Mouse (Mus musculus): ENCODE results near the gene Ptprb. TPM values are rescaled to one million over a fixed set of nuclear protein-coding genes. Genes with fewer than 3 reads are reported as not detected.
A peak's percentile ranks its signal among the peaks of the same experiment; 100 is the strongest.

Ptprb gene
- polyA plus RNA-seq, 1 experiment from 2014 or later, result 3.1 TPM

DNA sequence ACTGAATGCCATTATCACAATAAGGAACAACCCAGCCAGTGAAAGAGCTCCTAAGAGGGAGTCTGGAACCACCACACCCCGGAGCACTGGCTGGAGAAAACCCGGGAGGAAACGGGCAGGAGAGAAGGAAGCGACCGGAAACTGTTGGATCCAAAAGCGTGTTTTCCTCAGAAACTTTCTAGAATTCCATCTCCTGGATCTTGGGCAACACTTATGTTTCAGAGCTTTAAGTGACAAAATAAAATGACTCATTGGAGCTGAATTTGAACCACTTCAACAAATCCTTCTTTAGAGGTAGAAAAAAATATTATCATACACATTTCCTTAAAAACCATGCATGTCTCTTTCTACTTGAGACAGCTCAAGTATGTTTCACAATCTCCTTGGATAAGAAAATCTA lies 145.7 kb downstream of the Ptprb start:
- no peak for ATAC-seq
- no peaks in the 10 kb centered on the region for H3K36me3 ChIP-seq (ENCODE audit: control insufficient read depth, insufficient read depth)
- H3K4me3 ChIP-seq (replicated peaks; ENCODE audit: low read length), result no peak overlapping the region
- no peak overlapping the region for H3K4me2 ChIP-seq (ENCODE audit: low read length)
- H3K27ac ChIP-seq (ENCODE audit: low read length), result no peak overlapping the region
- H3K4me1 ChIP-seq (replicated peaks; ENCODE audit: control insufficient read depth, insufficient read depth, low read length), result 0 out of 2 replicates have a peak, but pooled peaks cover 2% of the 10 kb centered on the region
- H3K27me3 ChIP-seq (replicated peaks; ENCODE audit: control insufficient read depth, insufficient read depth, low read length), result no peaks in the 10 kb centered on the region
- WGBS, result 62% methylated on average over 6 of the region's 6 CpGs
- H3K9ac ChIP-seq (replicated peaks; ENCODE audit: low read depth, low read length), result no peak overlapping the region
- no peaks in the 10 kb centered on the region for H3K9me3 ChIP-seq (ENCODE audit: control insufficient read depth, low read length)

DNA sequence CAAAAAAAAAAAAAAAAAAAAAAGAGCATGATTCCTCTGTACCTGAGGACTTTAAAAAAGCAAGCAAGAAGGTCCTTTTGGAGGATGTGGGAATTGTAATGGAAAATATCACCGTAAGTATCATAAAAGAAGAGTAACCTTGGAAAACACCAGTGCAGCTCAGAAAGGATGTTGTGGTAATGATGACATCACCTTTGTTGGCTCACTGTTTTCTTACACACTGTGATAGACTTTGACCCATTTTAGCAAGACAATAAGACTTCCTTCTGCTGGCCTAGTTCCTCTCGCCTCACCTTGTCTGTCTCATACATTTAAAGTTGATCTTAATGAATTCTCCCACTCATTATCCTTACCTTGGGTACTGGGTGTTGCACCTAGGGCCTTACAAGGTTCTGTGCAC lies 147.2 kb downstream of the Ptprb start:
- no peaks in the 10 kb centered on the region for H3K27me3 ChIP-seq (replicated peaks; ENCODE audit: control insufficient read depth, insufficient read depth, low read length)
- 0 out of 2 replicates have a peak, but pooled peaks cover 2% of the 10 kb centered on the region for H3K4me1 ChIP-seq (replicated peaks; ENCODE audit: control insufficient read depth, insufficient read depth, low read length)
- H3K4me3 ChIP-seq (replicated peaks; ENCODE audit: low read length), result no peak overlapping the region
- no peak overlapping the region for H3K27ac ChIP-seq (ENCODE audit: low read length)
- 93% methylated on average over 2 of the region's 2 CpGs for WGBS
- no peaks in the 10 kb centered on the region for H3K36me3 ChIP-seq (ENCODE audit: control insufficient read depth, insufficient read depth)
- no peak overlapping the region for H3K4me2 ChIP-seq (ENCODE audit: low read length)
- ATAC-seq, result no peak
- H3K9ac ChIP-seq (replicated peaks; ENCODE audit: low read depth, low read length), result no peak overlapping the region
- no peaks in the 10 kb centered on the region for H3K9me3 ChIP-seq (ENCODE audit: control insufficient read depth, low read length)

DNA sequence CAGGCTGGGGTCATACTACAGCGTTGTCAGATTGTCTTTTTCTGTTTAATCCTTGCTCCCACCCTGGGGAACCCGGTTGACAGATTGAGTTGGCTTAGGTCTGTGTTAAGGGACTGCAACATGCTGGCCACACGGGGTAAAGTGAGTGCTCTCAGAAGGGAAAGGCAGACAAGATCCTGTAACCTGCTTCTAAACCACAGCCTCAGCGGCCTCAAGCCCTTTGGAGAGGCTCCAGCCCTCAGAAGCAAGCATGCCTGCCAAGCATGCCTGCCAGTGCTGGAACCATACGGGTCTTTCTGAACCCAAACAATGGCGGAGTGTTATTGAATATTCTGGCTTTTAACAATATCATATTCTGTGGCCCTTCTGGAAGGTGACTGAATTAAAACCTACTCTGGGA lies 149.6 kb downstream of the Ptprb start:
- Histone ChIP-seq H3K36me3 (ENCODE audit: control insufficient read depth, insufficient read depth) (no peaks in the 10 kb centered on the region), H3K4me1 (replicated peaks; ENCODE audit: control insufficient read depth, insufficient read depth, low read length) (0 out of 2 replicates have a peak, but pooled peaks cover 2% of the 10 kb centered on the region), H3K4me2 (ENCODE audit: low read length) (no peak overlapping the region), H3K27ac (ENCODE audit: low read length) (no peak overlapping the region), H3K9ac (replicated peaks; ENCODE audit: low read depth, low read length) (no peak overlapping the region), H3K9me3 (ENCODE audit: control insufficient read depth, low read length) (no peaks in the 10 kb centered on the region), H3K4me3 (replicated peaks; ENCODE audit: low read length) (no peak overlapping the region), H3K27me3 (replicated peaks; ENCODE audit: control insufficient read depth, insufficient read depth, low read length) (no peaks in the 10 kb centered on the region)
- 61% methylated on average over 6 of the region's 6 CpGs for WGBS
- ATAC-seq, result 0 out of 2 replicates have a peak, but pooled peaks have one; percentile 15

DNA sequence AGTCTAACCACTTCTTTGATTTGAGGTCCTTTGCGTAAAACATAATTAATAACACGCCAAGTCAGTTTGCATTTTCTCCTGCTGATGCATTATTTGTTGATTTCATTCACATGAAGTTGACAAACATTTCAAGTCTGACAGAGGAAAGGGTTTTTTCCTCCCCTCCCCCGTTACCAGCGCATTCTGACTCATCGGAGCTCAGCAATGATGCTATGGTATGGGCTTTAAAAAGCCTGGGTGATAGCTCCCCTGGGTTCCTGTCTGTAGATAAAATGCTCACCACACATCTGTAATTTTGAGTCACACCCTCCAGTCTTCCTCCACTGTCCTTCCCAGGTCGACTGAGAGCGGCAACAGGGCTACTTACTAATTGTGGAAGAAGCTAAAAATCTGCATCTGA lies 150.9 kb downstream of the Ptprb start:
- ATAC-seq, result no peak
- 83% methylated on average over 7 of the region's 7 CpGs for WGBS
- 0 out of 2 replicates have a peak, but pooled peaks cover 2% of the 10 kb centered on the region for H3K4me1 ChIP-seq (replicated peaks; ENCODE audit: control insufficient read depth, insufficient read depth, low read length)
- H3K9ac ChIP-seq (replicated peaks; ENCODE audit: low read depth, low read length), result no peak overlapping the region
- no peaks in the 10 kb centered on the region for H3K27me3 ChIP-seq (replicated peaks; ENCODE audit: control insufficient read depth, insufficient read depth, low read length)
- H3K4me3 ChIP-seq (replicated peaks; ENCODE audit: low read length), result no peak overlapping the region
- H3K4me2 ChIP-seq (ENCODE audit: low read length), result no peak overlapping the region
- no peaks in the 10 kb centered on the region for H3K36me3 ChIP-seq (ENCODE audit: control insufficient read depth, insufficient read depth)
- no peaks in the 10 kb centered on the region for H3K9me3 ChIP-seq (ENCODE audit: control insufficient read depth, low read length)
- no peak overlapping the region for H3K27ac ChIP-seq (ENCODE audit: low read length)

DNA sequence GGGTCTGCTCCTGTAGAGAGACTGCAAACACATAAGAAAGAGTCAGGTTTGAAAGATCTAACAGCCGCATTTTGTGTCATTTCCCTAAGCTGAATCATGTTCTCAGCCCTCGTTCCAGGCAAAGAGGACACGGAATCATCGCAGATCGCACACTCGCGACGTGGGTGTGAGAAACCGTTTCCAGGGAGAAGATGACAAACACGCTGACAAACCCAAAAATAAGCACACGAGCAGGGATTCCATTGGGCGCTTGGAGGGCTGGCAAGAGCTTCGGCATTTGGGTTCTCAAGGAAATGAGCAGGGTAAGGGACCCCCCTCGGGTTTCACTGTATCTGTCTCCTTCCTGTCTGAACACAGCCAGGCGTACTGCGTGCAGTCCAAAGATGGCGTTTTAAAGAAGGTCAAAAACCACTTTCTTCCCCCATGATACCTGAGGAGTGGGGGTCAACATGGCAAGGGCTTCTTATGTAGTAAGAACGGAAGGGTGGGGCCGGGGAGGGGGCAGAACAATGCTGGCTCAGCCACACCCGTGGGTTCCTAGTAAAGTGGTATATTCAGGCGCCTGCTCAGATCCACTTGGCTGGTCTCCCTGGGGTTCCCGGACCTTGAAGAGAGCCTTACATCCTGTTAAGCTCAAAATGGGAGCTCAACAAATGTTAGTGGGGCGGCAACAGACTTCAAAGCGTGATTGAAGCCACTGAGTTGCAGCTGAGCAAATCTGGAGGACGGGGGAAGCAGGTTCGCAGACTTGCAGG lies 152.9 kb downstream of the Ptprb start:
- 92% methylated on average over 26 of the region's 26 CpGs for WGBS
- H3K4me3 ChIP-seq (replicated peaks; ENCODE audit: low read length), result no peak overlapping the region
- H3K4me1 ChIP-seq (replicated peaks; ENCODE audit: control insufficient read depth, insufficient read depth, low read length), result 0 out of 2 replicates have a peak, but pooled peaks cover 2% of the 10 kb centered on the region
- H3K4me2 ChIP-seq (ENCODE audit: low read length), result no peak overlapping the region
- no peaks in the 10 kb centered on the region for H3K9me3 ChIP-seq (ENCODE audit: control insufficient read depth, low read length)
- H3K27me3 ChIP-seq (replicated peaks; ENCODE audit: control insufficient read depth, insufficient read depth, low read length), result no peaks in the 10 kb centered on the region
- H3K36me3 ChIP-seq (ENCODE audit: control insufficient read depth, insufficient read depth), result no peaks in the 10 kb centered on the region
- no peak for ATAC-seq
- H3K9ac ChIP-seq (replicated peaks; ENCODE audit: low read depth, low read length), result no peak overlapping the region
- no peak overlapping the region for H3K27ac ChIP-seq (ENCODE audit: low read length)

- Histone ChIP-seq H3K9me3 (ENCODE audit: control insufficient read depth, low read length) (no peaks in the 10 kb centered on the region), H3K4me2 (ENCODE audit: low read length) (no peak overlapping the region), H3K4me3 (replicated peaks; ENCODE audit: low read length) (no peak overlapping the region), H3K27me3 (replicated peaks; ENCODE audit: control insufficient read depth, insufficient read depth, low read length) (no peaks in the 10 kb centered on the region), H3K27ac (ENCODE audit: low read length) (no peak overlapping the region), H3K9ac (replicated peaks; ENCODE audit: low read depth, low read length) (no peak overlapping the region), H3K36me3 (ENCODE audit: control insufficient read depth, insufficient read depth) (no peaks in the 10 kb centered on the region), H3K4me1 (replicated peaks; ENCODE audit: control insufficient read depth, insufficient read depth, low read length) (no peaks in the 10 kb centered on the region)
- 79% methylated on average over 7 of the region's 7 CpGs for WGBS
- ATAC-seq, result no peak
Observed at GRCm38 (mm10) chr10:116432421-116432820, 157.1 kb downstream of the Ptprb start.

GRCm38 (mm10) chr10:116435455-116435854 lies 160.1 kb downstream of the Ptprb start:
- peaks cover 2% of the 10 kb centered on the region; the same call in 1 of the 2 replicates for H3K9me3 ChIP-seq (ENCODE audit: control insufficient read depth, low read length)
- H3K27ac ChIP-seq (ENCODE audit: low read length), result no peak overlapping the region
- H3K4me1 ChIP-seq (replicated peaks; ENCODE audit: control insufficient read depth, insufficient read depth, low read length), result no peaks in the 10 kb centered on the region
- 0 out of 2 replicates have a peak, but pooled peaks cover 4% of the 10 kb centered on the region for H3K36me3 ChIP-seq (ENCODE audit: control insufficient read depth, insufficient read depth)
- ATAC-seq, result no peak
- 77% methylated on average over 12 of the region's 12 CpGs for WGBS
- H3K4me3 ChIP-seq (replicated peaks; ENCODE audit: low read length), result no peak overlapping the region
- H3K4me2 ChIP-seq (ENCODE audit: low read length), result no peak overlapping the region
- H3K27me3 ChIP-seq (replicated peaks; ENCODE audit: control insufficient read depth, insufficient read depth, low read length), result no peaks in the 10 kb centered on the region
- H3K9ac ChIP-seq (replicated peaks; ENCODE audit: low read depth, low read length), result no peak overlapping the region

Other genes starting within 250 kb of the Ptprb start
- gene 4933416C03Rik, start 161.6 kb upstream of the Ptprb start, polyA plus RNA-seq (2015; fragmentation: Nextera tagmentation; extraction: Ambion mirVana), result 0.19 TPM in 1 of 2 replicates, not detected in the other
- 21.2 and 23.1 TPM in 2 replicates for gene Kcnmb4, start 198.4 kb downstream of the Ptprb start, polyA plus RNA-seq (2015; fragmentation: Nextera tagmentation; extraction: Ambion mirVana)